Mouse (Mus musculus) lung, adult 18-20 months (tissue): Measurements from ENCODE around the gene Rspo1.
"Not testable (repeated sequence)": the region's sequence is repeated elsewhere in the genome, so short reads cannot be mapped to it uniquely, and the experiment has no call there.

ENCODE experiments used
- DNase-seq, 2 experiments: peaks; one replicate each; pipeline ENCODE4 v3.0.0; 2022; ENCODE audit warnings: mixed read lengths in 2 of 2

The Rspo1 gene

DNA sequence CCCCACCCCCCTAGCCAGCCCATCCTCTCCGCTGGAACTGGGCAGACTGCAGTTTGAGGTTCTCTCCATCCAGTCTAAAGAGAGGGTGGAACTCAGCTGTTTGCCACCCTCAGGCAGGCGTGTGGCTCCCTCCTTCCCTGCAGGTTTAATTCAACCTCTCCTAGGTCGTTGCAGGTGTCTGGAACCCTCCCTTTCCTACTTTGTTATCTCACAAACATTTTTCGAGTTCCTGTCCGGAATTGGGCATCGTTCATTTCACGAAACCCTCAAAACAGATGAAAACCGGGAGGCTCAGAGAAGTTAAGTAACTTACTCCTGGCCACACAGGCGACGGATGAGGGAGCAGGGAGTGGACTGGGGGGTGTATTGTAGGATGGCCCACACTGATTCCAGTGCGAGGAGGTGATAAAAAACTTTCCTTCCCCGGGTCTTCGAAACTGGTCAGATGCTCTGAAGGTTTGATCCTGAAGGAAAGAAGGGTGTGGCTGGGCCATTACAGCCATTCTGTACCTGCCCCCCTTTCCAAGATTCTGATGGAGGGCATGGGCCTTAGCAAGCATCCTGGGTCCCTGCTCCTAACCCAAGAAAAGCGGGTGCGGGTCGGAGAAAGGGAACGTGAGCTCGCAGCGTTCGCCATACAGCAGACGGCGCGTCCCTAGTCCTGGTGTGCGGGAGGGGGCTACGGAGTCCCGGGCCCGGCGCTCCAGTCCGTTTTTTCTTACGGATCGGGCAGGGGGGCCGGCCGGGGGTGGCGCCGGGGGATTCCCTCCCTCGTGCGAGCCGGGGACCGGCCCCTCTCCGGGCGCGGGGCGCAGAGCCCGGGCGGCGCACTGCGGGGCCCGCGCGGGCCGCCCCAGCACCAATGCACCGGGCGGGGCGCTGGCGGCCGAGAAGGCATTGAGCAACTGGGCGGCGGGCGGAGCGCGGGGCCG, at the start of gene Rspo1:
Rspo1 (plus strand) TSS at position 760 of the 932 bp plus-strand sequence.
- DNase-seq = peak; percentile 32 to 36

DNA sequence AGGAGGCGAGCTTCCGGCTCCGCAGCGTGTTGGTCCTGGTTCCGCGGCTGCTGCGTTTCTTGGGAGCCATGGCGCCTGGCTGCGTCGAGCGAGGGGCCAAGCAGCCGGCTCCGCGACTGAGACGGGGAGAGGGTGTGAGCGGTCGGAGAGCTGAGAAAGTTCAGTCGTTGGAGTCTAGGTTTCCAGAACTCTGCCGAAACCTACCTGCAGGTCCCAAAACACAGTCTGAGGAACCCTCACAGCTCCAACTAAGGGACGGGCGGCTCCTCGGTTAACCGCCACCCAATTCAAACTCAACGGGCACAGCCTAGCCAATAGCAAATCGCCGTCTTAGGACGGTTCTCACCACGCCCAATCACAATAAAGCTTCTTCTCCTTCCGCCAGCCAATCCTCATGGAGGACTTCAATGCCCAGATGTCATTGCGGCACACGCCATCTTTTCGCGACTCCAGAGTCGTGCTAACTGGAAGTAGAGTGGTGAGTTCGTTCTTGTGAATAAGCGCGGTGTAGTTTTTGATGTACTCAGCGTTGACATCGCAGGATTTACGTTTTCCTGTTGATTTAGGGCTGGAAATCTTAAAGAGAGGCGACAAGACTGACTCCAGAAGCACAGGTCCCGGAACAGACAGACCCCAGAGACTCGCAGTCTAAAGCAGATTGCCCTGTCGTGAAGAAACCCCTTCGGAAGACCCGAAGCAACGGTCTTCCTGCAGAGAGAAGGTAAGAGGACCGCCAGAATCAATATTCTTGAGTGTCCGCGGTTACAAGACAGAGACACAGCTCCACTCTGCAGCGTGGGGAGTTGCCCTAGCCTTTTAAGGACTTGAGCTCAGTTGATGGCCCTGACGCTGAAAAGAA, 49.4 kb upstream of the Rspo1 start, which contains the start of gene 9930104L06Rik:
9930104L06Rik (plus strand) TSS at position 436 of the 859 bp plus-strand sequence.
- DNase-seq = peak; percentile 95 to 96

DNA sequence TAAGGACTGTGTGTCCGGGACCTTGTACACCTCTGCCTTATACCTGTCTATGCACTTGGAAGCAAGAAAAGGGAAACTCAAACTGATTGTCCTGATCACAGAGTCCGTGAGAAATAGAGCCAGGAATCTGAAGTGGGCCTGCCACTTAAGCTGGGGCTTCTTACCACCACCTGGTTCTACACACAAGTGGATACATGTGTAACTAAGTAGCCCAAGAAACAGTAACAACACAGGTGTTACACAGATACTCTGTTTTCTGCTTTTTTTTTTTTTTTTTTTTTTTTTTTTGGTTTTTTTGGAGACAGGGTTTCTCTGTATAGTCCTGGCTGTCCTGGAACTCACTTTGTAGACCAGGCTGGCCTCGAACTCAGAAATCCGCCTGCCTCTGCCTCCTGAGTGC, 47.0 kb upstream of the Rspo1 start, which contains the start of gene Cdca8:
Cdca8 (minus strand) TSS at position 101 of the 400 bp plus-strand sequence.
- not testable (repeated sequence) for DNase-seq

DNA sequence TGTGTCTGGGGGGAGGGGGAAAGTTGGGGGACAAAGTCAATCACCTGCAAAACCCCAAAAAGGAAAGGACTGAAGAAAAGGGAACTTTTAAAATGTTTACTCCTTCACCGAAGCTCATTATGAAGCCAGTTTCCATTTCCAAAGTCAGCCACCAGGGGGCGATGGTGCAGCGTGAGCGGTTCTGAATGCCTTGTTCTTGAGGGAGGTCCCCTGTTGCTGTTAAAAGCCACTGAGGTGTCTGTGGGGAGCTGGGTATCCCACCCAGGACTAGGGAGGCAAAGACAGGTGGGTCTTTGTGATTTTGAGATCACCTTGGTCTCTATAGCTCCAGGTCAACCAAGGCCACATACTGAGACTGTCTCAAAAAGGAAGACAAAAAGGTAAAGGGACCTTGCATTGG, 43.2 kb upstream of the Rspo1 start:
- DNase-seq = peak; percentile 49 to 72

DNA sequence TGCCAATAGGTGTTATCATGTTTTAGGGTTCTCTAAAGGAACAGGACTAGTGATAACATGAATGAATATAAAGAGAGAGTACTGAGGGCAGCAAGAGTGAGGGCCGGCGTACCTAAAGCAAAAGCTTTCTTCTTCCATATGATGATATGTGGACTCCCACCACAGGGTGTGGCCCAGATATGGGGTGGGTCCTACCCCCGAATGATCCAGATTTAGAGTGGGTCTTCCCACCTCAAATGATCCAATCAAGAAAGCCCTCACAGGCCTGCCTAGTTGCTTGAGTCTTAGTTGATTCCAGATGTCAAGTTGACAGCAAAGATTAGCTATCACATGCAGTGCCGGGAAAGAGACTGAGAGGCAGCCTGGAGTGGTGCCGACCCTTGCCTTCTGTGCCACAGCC, 42.4 kb upstream of the Rspo1 start:
- no peak for DNase-seq

DNA sequence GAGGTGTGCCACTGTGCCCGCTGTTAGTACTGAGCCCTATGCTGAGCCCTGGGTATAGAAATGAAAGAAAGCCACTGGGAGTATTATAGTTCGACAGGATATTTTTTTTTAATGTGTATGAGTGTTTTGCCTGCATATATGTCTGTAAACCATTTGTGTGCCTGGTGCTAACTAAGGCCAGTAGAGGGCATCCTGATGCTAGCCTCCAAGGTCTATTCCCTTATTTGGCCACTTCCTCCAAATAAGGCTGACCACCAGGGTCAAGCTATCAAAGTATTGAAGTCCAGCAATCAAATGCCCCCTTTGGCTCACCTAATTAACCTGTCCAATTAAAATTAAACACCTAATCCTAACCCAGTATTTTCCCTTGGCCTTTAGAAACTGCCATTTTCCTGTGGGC, 41.3 kb upstream of the Rspo1 start:
- DNase-seq = no peak

DNA sequence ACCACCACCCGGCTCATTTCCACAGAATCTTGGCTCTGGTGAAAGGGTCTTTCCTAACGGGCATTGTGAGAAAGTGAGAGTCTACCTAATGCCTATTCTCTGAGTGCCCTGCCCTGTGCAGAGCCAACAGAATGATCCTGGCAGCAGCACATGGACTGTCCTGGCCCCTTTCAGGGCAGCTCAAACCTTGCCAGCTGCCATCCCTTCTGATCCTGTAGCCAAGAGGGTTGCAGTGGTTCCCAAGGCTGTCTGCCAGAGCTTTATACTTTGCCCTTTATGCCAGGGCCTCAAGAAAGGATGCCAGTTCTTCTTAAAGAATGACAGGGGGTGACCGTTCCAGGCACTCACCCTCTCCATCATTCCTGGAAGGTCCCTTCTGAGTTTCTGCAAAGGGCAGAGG, 36.7 kb upstream of the Rspo1 start:
- DNase-seq = no peak

DNA sequence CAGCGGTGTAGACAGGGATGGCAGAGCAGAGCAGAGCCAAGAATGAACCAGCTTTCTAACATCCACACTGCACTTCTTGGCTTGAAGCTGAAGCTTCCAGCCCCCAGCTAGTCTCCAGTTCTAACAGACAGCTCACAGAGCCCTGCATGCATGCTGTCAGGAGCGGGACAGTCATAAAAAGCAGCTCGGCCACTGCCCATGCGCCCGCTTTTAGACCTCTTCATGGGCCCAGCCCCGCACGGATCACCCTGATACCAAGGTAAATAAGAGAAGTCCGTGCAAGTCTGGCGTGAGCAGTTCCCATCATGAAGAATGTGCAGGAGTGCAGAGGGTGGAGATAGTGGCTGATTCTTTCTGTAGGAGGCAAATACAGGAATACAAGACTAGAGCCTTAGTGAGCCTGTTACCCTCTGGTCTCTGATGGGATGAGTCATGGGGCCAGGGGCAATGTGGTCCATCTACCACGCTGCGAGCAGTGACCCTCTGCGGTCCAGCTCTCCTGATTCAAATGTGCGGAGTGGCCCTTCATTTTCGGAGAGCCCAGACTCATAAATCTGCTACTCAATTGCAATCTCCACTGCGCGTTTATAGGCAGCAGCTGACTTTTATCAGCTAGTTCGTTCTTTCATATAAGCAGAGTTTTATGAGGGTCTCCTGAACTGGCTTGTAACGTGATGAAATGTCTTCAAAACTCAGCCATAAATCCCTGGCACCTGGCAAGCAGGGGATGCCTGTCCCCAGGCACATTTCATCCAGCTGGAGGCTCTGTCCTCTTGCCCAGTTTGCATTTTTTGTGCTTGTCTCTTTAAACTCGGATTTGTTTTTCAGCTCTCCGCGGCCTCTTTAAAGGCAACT, 35.8 kb upstream of the Rspo1 start:
- DNase-seq = peak in 1 of 2 experiments; percentile 18

DNA sequence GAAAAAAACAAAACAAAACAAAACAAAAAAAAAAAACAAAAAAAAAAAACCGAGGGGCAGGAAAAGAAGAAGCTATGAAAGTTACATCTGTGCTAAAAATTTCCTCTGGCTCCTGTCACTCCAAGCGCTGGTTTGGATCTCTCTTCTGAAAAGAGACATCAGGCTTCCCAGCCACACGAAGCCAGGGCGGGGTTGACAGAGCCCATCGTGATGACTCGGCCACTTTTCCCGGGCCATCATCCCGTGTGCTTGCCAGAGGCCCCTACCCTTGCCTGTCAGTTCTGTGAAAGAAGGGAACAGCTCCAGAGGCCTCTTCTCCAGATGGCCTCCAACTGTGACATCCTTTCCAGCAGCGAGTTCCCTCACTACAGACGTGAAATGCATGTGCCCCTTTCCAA, 35.2 kb upstream of the Rspo1 start:
- DNase-seq = peak in 1 of 2 experiments; percentile 24

DNA sequence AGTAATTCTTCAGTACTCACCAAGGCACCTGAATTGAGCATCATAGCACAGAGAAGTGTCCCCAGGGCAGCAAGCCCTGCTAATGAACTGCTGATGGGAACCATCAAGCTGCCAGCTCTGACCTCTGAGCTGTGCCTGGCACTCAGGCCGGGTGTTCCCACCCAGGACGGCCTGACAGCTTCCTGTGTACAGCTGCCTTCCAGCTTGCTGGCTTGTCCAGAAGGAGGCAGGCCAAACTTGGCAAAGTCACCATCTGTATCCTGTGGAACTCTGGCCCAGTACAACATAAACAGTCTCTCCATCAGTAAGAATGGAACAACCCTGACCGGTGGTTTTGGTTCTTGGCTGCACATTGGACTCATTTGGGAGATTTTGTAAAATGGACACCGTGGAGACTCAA, 32.7 kb upstream of the Rspo1 start:
- peak; percentile 52 to 58 for DNase-seq

DNA sequence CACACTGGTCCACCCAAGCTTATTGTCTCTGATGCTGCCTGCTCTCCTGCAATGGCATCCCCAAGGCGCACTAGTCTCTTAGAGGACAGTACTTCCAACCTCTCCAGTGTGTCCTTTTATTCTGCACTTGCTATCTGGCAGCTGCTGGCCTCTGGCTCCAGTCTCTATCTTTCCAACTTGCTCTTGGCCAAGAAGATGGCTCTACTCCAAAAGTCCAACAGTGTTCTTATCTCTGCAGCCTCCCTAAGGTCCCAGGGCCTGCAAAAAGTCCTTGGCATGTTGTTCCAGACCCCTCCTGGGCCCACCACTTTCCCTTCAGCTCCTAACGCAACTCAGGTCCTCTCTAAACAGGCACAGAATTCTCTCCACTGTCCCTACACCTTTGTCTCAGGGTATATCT, 28.9 kb upstream of the Rspo1 start:
- DNase-seq = no peak

DNA sequence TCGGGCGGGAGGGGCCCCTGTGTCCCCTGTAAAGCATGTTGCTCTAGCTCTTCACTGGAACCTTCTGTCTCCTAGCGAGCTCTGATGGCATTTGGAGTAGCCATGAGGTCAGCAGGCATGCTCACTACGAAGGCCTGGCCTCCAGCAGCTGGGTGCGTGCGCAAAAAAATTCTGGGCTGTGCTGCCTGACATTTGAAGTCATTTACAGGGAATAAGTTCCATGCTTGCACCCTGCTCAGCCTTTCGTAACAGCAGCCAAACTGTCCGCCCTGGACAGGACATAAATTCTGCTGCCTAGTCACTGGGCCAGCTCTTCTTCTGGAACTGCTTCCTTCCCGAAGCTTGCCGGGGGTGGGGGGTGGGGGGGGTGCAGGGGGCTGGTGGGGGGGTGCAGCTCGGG, 27.2 kb upstream of the Rspo1 start:
- DNase-seq = peak; percentile 35 to 49

DNA sequence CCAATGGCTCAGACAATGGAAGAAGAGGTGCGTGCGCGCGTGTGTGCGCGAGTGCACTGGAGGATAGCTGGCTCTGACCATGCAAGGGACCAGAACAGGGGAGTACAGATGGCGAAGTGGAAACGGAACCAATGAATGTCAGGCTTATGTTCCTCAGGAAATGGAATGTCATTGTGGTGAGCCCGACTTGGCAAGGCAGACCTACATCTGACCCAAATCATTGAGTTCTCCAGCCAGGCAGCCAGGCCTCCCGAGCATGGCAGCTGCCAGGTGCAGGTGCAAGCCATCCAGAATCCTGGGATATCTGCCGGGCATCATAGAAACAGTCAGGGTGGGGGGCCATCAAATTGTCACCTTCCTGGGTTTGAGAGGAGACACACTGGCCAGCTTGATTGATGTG, 25.3 kb upstream of the Rspo1 start:
- DNase-seq = no peak

DNA sequence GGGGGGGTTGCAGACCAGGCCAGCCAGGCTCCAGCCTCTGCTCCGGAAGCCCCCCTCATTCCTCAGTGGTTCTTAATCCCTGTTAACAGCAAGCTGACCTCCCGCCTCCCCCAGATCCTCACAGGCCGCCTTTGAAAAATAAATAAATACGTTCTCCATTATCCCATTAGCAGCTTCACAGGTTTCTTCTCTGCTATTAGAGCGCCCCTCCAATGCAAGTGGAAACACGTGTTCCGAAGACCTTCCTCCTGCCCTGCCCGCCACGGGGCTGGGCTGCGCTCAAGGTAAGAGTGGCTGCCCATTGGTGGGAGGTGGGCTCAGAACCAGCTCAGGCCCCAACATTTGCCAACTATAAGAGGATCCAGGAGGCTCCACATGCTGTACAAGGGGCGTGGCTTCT, 23.7 kb upstream of the Rspo1 start:
- DNase-seq = no peak

DNA sequence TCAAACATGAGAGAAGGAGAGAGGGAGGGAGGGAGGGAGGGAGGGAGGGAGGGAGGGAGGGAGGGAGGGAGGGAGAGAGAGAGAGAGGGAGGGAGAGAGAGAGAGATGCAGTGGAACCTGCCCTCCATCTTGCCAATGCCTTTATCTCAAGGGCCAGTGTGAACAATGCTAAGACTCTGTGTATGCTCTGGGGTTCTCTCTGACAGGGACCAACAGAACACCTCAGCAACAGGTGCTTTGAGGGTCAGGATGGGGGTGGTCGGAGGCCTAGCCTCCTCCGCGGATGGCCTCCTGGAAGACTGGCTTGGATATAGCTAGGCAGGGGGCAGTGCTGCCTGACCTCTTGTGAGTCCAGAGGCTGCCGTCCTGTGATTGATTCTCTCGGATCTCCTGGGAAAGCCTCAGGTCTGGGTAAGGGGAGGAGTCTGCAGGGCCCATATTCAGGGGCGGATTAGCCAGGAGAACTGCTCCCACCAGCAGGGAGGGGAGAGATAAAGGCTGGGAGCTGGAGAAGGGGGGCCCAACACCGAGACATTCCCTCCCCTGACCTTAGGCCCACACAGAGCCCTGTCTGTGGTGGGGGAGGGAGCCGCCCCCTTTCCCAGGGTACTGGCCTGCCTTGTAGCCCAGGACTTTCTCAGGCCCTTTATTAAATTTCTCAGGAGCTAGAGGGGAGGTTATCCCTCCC, 21.2 kb upstream of the Rspo1 start:
- no peak for DNase-seq

DNA sequence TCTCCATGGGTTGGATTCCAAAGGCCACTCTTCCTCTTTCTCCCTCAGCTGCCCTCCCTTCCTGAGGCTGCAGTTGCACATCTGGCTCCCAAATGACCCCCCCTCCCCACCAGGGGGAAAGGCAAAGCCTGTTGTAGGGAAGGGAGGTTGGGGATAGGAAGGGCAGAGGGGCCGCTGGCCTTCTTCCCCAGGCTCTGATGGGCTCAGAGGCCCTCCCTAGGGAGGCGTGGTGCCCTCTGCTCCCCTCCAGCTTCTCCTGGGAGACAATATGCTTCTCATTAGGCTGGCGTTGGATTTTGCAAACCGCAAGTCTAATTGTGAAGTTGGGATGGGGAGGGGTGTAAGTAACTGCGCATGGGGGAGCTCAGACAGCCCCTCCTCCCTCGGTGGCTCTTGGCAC, 17.5 kb upstream of the Rspo1 start:
- no peak for DNase-seq

DNA sequence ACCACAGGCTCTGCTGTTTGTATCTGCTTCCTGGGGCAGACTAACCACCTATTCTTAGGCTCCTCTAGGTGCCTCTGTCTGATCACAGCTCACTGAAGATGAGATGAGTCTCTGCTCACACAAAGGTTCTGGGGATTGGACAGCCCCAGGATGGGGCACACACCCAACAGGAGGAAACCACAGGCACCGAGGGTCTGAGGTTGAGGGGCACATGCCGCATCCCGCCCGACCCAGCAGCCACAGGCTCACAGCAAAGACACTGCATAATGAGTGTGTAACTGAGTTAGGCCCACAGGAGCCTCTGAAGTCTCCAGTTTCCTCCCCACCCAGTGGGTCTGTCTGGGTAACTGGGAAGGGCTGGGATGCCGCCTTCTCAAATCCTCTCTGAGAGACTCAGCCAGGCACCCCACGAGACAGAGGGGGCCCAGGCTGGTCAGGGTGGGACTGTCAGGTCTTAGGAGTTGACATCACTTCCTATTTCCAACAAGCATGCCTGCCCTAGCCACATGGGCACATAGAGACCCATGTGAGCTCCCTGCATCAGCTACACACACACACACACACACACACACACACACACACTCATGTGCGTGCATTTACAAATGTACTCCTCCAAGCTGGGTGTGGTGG, 16.9 kb upstream of the Rspo1 start:
- DNase-seq = no peak

DNA sequence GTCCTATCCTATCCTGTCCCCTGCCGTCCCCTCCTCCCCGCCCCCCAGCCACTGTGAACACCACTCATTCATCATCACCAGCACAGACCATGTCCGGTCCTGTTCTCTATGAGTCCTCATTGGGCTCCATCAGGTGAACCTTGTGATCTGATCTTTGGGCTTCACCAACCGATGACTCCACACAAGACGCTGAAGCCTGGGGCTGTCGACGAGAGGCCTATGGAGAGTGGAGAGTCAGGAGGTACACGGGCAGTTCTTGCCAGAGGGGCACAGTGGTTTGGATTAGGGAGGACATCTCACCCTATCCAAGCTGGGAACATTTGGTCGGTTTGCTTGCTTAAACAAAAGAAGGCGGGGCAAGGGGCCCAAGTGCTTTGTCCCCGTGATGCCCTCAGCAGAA, 16.0 kb upstream of the Rspo1 start:
- no peak for DNase-seq

DNA sequence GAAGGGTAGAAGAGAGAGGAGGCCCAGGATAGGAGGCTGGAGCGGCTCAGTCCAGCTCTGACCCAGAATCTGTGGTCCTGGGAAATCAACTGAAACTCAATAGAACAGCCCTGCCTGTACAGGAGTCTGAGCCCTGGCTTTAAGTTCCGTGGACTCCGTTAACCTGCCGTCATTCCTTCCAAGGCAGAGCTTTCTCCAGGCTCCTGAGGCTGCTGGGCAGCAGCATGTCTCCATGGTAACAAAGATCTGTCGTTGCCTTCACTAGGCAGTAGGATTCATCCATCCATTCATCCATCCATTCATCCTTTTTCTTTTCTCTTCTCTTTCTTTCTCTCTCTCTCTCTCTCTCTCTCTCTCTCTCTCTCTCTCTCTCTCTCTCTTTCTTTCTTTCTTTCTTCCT, 15.6 kb upstream of the Rspo1 start:
- DNase-seq = no peak

DNA sequence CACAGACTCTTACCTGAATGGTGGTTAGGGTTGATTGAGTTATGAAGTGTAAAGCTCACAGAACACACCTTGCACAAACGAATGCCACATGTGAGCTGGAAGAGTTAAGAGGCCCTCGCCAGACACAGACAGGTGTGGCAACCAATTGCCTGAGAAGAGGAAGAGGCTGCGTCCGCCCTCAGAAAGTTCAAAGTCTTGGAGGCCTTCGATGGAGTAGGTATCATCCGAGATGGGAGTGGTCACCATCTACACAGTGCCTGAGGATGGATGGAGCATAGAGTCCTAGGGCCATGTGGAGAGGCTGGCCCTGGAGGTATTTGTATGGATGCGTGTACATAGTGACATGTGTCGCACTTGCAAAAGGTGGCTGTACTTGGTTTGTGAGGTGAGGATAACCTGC, 15.1 kb upstream of the Rspo1 start:
- DNase-seq = no peak

DNA sequence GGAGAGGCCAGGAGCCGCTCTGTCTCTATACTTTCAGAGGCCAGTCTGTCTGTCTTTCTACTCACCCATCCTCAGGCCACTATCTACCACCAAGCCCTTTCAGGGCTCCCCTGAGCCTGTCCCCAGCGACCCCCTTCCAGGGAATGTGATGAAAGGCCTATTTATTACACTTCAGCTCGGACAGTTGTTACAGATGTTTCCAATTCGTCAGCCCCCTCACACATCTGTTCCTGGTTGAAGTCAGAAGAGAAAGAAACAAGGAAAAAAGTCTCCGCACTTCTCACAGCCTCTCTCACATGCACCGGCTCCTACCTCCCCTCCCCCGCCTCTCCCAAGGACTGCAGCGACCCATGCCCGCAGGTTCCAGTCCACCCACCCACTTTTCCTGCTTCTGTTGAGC, 13.9 kb upstream of the Rspo1 start:
- no peak for DNase-seq

DNA sequence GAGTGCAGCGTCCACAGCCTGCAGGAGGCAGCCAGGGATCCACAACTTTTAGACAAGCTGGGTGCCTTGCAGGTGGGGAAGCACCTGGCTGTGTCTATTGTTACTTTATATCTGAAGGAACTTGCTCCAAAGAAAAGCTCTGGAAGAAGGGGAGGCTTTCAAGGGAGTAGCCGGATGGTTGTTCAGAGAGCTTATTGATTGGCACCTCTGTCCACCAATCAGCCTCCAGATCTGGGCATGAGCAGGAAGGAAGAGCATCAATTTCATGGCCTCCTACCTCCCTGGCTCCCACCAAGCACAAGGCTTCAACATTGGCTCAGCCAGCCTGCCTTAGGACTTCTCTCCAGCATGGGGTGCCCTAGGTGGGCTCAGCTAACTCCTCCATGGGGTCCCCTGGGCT, 12.9 kb upstream of the Rspo1 start:
- no peak for DNase-seq
